Mouse (Mus musculus) megakaryocyte, embryonic 14.5 days (primary cell): ENCODE data around the gene Cfap43.

Experiments
- FLI1 ChIP-seq: IDR thresholded peaks from 2 replicates; pipeline ENCODE4 v1.6.1; 2012; ENCODE audit warnings: low read length, inconsistent platforms, mixed read lengths
- GATA1 ChIP-seq: IDR thresholded peaks from 3 replicates; pipeline ENCODE4 v1.6.1; 2012; ENCODE audit warnings: mixed read lengths, low read length, inconsistent platforms, borderline replicate concordance

DNA sequence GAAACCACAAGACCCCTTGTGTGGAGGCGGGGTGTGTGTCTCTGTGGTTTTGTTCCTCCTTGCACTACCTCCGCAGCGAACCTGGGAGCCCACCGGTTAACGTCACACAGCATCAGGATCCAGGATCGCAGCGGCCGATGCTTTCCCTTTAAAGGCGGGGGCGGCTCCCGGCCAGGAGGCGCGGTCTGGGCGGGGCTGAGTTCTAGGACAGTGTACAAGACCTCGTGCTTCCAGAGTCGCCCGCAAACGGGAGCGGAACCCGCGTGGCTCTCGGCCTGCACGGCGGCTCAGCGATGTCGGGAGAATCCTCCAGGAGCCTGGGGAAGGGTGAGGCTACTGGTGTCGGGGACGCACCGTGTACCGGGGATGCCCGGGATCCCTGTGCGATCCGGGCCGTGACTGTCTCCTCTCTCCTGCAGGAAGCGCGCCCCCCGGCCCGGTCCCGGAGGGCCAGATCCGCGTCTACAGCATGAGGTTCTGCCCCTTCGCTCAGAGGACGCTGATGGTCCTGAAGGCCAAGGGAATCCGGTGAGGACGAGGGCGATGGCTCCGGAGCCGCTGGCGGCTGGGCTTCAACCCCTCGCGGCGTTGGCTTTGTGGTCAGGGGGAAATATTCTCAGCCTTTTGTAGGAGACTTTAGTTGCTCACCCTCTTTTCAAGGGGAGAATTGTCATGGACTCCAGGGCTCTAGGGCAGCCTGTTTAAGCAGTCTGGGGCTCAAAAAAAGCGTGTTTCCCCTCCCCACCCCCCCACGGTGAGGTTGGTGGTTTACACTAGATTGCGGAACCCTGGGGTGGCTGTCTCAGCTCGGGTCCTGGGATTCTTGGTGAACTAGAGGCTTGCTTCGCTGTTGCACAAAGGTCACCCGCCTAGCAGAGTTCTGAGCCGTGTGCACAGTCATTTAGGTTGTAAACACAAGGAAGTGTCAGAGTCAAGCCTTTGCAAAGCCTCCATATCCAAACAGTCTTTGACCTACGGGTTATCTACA is 64.0 kb downstream of the Cfap43 start, which contains the start of gene Gsto1:
- TF ChIP-seq GATA1 (no peak), FLI1 (no peak)
